Mouse (Mus musculus) midbrain, embryonic 11.5 days (tissue): ENCODE measurements around the gene Art4. TPM values are rescaled to one million over a fixed set of nuclear protein-coding genes. Genes with fewer than 3 reads are reported as not detected.

Experiments
- ATAC-seq: fragments of 200-750 bp; cut with Nextera tagmentation; 2 replicates; pipeline ENCODE4 v1.8.0; 2017; ENCODE audit warnings: moderate TSS enrichment, moderate library complexity; ENCODE audit not compliant: low FRiP score
- DNase-seq: peaks from one replicate; pipeline ENCODE4 v3.0.0; 2015; ENCODE audit warnings: low spot score; ENCODE audit errors: missing footprints
- H3K27ac ChIP-seq: fragments of 300-500 bp; sonication (generic); 2 replicates; pipeline ENCODE4 v1.5.1; 2014; ENCODE audit warnings: low read depth, low read length
- H3K27me3 ChIP-seq: fragments of 300-500 bp; sonication (generic); 2 replicates; pipeline ENCODE4 v1.6.1; 2014; ENCODE audit warnings: mild to moderate bottlenecking, low read length, moderate library complexity, mixed read lengths; ENCODE audit not compliant: control insufficient read depth, insufficient read depth
- H3K36me3 ChIP-seq: fragments of 300-500 bp; sonication (generic); 2 replicates; pipeline ENCODE4 v1.6.1; 2014; ENCODE audit warnings: mild to moderate bottlenecking, low read length, moderate library complexity, mixed read lengths; ENCODE audit not compliant: control insufficient read depth, insufficient read depth
- H3K4me1 ChIP-seq: fragments of 300-500 bp; sonication (generic); 2 replicates; pipeline ENCODE4 v1.6.1; 2014; ENCODE audit warnings: low read length; ENCODE audit not compliant: control insufficient read depth, insufficient read depth
- H3K4me2 ChIP-seq: fragments of 300-500 bp; sonication (generic); 2 replicates; pipeline ENCODE4 v1.6.1; 2014; ENCODE audit warnings: mild to moderate bottlenecking, moderate library complexity
- H3K4me3 ChIP-seq: fragments of 300-500 bp; sonication (generic); 2 replicates; pipeline ENCODE4 v1.5.1; 2014; ENCODE audit warnings: low read depth, low read length
- H3K9ac ChIP-seq: fragments of 300-500 bp; sonication (generic); 2 replicates; pipeline ENCODE4 v1.6.1; 2014; ENCODE audit warnings: low read length
- H3K9me3 ChIP-seq: fragments of 300-500 bp; sonication (generic); 2 replicates; pipeline ENCODE4 v1.6.1; 2016; ENCODE audit warnings: low read length; ENCODE audit not compliant: control insufficient read depth
- WGBS: fragments of 180-500 bp; shearing (Covaris S2); extraction: QIAGEN DNeasy Blood & Tissue Kit; methylation state at CpG from one replicate; pipeline ENCODE4 v1.1.7; 2014; 5-methylcytosine and 5-hydroxymethylcytosine counted together
- polyA plus RNA-seq: library from polyadenylated mRNA; unstranded; fragments of >200 nt; fragmentation: Nextera tagmentation; extraction: Ambion mirVana; gene quantifications from 2 replicates; pipeline ENCODE4 v1.2.1, GENCODE M21; 2014

Art4 gene
- polyA plus RNA-seq, result 0.90 and 0.94 TPM in 2 replicates

GRCm38 (mm10) chr6:136857186-136857872 lies at the start of gene Art4:
Art4 (minus strand) TSS chr6:136857733.
- Histone ChIP-seq H3K27ac (no peak within 1 kb of the TSS), H3K9ac (no peak within 1 kb of the TSS), H3K36me3 (no peaks in the 10 kb centered on the region), H3K4me2 (no peak within 1 kb of the TSS), H3K4me1 (no peaks in the 10 kb centered on the region), H3K27me3 (no peaks in the 10 kb centered on the region), H3K9me3 (no peaks in the 10 kb centered on the region), H3K4me3 (no peak within 1 kb of the TSS)
- no peak for ATAC-seq
- DNase-seq, result no peak
- WGBS, result 81% methylated on average over 18 of the region's 18 CpGs

GRCm38 (mm10) chr6:136906937-136907293 lies 49.4 kb upstream of the Art4 start:
- no peaks in the 10 kb centered on the region for H3K27me3 ChIP-seq
- no peak overlapping the region for H3K4me3 ChIP-seq
- no peaks in the 10 kb centered on the region for H3K4me1 ChIP-seq
- WGBS, result 80% methylated on average over 10 of the region's 10 CpGs
- no peak overlapping the region for H3K27ac ChIP-seq
- no peak for DNase-seq
- no peak for ATAC-seq
- H3K9me3 ChIP-seq, result no peaks in the 10 kb centered on the region
- H3K4me2 ChIP-seq, result no peak overlapping the region
- H3K9ac ChIP-seq, result no peak overlapping the region
- no peaks in the 10 kb centered on the region for H3K36me3 ChIP-seq

GRCm38 (mm10) chr6:136906283-136906936 lies 48.9 kb upstream of the Art4 start:
- H3K9ac ChIP-seq, result no peak overlapping the region
- H3K27ac ChIP-seq, result no peak overlapping the region
- H3K27me3 ChIP-seq, result no peaks in the 10 kb centered on the region
- H3K9me3 ChIP-seq, result no peaks in the 10 kb centered on the region
- H3K4me3 ChIP-seq, result no peak overlapping the region
- H3K36me3 ChIP-seq, result no peaks in the 10 kb centered on the region
- no peak overlapping the region for H3K4me2 ChIP-seq
- 92% methylated on average over 19 of the region's 19 CpGs for WGBS
- ATAC-seq (no peak), DNase-seq (no peak)
- H3K4me1 ChIP-seq, result no peaks in the 10 kb centered on the region

- H3K4me1 ChIP-seq, result no peaks in the 10 kb centered on the region
- H3K4me2 ChIP-seq, result no peak overlapping the region
- no peak overlapping the region for H3K9ac ChIP-seq
- no peak for ATAC-seq
- no peak overlapping the region for H3K4me3 ChIP-seq
- H3K36me3 ChIP-seq, result no peaks in the 10 kb centered on the region
- WGBS, result 74% methylated on average over 8 of the region's 8 CpGs
- H3K27me3 ChIP-seq, result no peaks in the 10 kb centered on the region
- no peak for DNase-seq
- no peak overlapping the region for H3K27ac ChIP-seq
- no peaks in the 10 kb centered on the region for H3K9me3 ChIP-seq
These were observed 46.4 kb upstream of the Art4 start for GRCm38 (mm10) chr6:136903885-136904470.

- Histone ChIP-seq H3K4me2 (no peak overlapping the region), H3K4me3 (no peak overlapping the region), H3K27me3 (no peaks in the 10 kb centered on the region), H3K9ac (no peak overlapping the region), H3K27ac (no peak overlapping the region), H3K4me1 (no peaks in the 10 kb centered on the region), H3K9me3 (no peaks in the 10 kb centered on the region), H3K36me3 (no peaks in the 10 kb centered on the region)
- DNase-seq, result no peak
- no peak for ATAC-seq
- WGBS, result 84% methylated on average over 9 of the region's 9 CpGs
These were observed 45.0 kb upstream of the Art4 start for GRCm38 (mm10) chr6:136902527-136902926.

- ATAC-seq (no peak), DNase-seq (no peak)
- H3K4me3 ChIP-seq, result no peak overlapping the region
- no peak overlapping the region for H3K27ac ChIP-seq
- 82% methylated on average over 2 of the region's 2 CpGs for WGBS
- no peak overlapping the region for H3K9ac ChIP-seq
- no peaks in the 10 kb centered on the region for H3K27me3 ChIP-seq
- H3K4me2 ChIP-seq, result no peak overlapping the region
- no peaks in the 10 kb centered on the region for H3K36me3 ChIP-seq
- no peaks in the 10 kb centered on the region for H3K4me1 ChIP-seq
- H3K9me3 ChIP-seq, result no peaks in the 10 kb centered on the region
These were observed 43.5 kb upstream of the Art4 start for GRCm38 (mm10) chr6:136901010-136901409.

GRCm38 (mm10) chr6:136900369-136901009 lies 43.0 kb upstream of the Art4 start:
- no peaks in the 10 kb centered on the region for H3K36me3 ChIP-seq
- H3K4me1 ChIP-seq, result no peaks in the 10 kb centered on the region
- no peak overlapping the region for H3K9ac ChIP-seq
- DNase-seq (no peak), ATAC-seq (no peak)
- H3K4me3 ChIP-seq, result no peak overlapping the region
- no peak overlapping the region for H3K4me2 ChIP-seq
- no peaks in the 10 kb centered on the region for H3K27me3 ChIP-seq
- WGBS, result 83% methylated on average over 4 of the region's 4 CpGs
- H3K27ac ChIP-seq, result no peak overlapping the region
- H3K9me3 ChIP-seq, result no peaks in the 10 kb centered on the region

GRCm38 (mm10) chr6:136898954-136899353 lies 41.4 kb upstream of the Art4 start:
- ATAC-seq, result no peak
- no peaks in the 10 kb centered on the region for H3K9me3 ChIP-seq
- WGBS, result 77% methylated on average over 2 of the region's 2 CpGs
- H3K9ac ChIP-seq, result no peak overlapping the region
- no peaks in the 10 kb centered on the region for H3K27me3 ChIP-seq
- H3K36me3 ChIP-seq, result no peaks in the 10 kb centered on the region
- H3K27ac ChIP-seq, result no peak overlapping the region
- H3K4me2 ChIP-seq, result no peak overlapping the region
- no peak for DNase-seq
- H3K4me1 ChIP-seq, result no peaks in the 10 kb centered on the region
- H3K4me3 ChIP-seq, result no peak overlapping the region

GRCm38 (mm10) chr6:136898222-136898621 lies 40.7 kb upstream of the Art4 start:
- 76% methylated on average over 4 of the region's 4 CpGs for WGBS
- H3K9ac ChIP-seq, result no peak overlapping the region

More at GRCm38 (mm10) chr6:136898222-136898621, 40.7 kb upstream of the Art4 start:
- no peak for DNase-seq
- Histone ChIP-seq H3K27me3 (no peaks in the 10 kb centered on the region), H3K9me3 (no peaks in the 10 kb centered on the region), H3K27ac (no peak overlapping the region), H3K4me3 (no peak overlapping the region), H3K4me1 (no peaks in the 10 kb centered on the region), H3K36me3 (no peaks in the 10 kb centered on the region), H3K4me2 (no peak overlapping the region)
- ATAC-seq, result no peak
